Mouse (Mus musculus): ENCODE results near the gene Ttc17. TPM values are rescaled to one million over a fixed set of nuclear protein-coding genes. Genes with fewer than 3 reads are reported as not detected.
"Not testable (repeated sequence)": the region's sequence is repeated elsewhere in the genome, so short reads cannot be mapped to it uniquely, and the experiment has no call there.

Ttc17 gene
- total RNA-seq (2021) = 10 to 100 TPM; 29.2 to 31.9 TPM

GRCm38 (mm10) chr2:94406083-94406957 is at the start of gene Ttc17:
TSS of gene Ttc17 (minus strand) at chr2:94406689.
- DNase-seq = peak; percentile 93
- intact Hi-C loops (cut with DNase I) = no loop called here

GRCm38 (mm10) chr2:94449643-94450042 is 43.2 kb upstream of the Ttc17 start:
- intact Hi-C loops (cut with DNase I) = no loop called here

GRCm38 (mm10) chr2:94436952-94437351 is 30.5 kb upstream of the Ttc17 start:
- intact Hi-C loops (cut with DNase I) = loop anchor here (2.0 kb wide), 1 partner anchor 26 kb away; no protein-coding TSS in a partner anchor
- peak; percentile 17 to 39 for DNase-seq

More at GRCm38 (mm10) chr2:94449643-94450042, 43.2 kb upstream of the Ttc17 start:
- DNase-seq = no peak

- intact Hi-C loops (cut with DNase I) = no loop called here
- DNase-seq = no peak
These were observed 29.0 kb upstream of the Ttc17 start for GRCm38 (mm10) chr2:94435481-94435880.

- intact Hi-C loops (cut with DNase I) = no loop called here
- DNase-seq = no peak
These were observed 28.3 kb upstream of the Ttc17 start for GRCm38 (mm10) chr2:94434833-94435232.

- peak in 1 of 2 experiments; percentile 11 for DNase-seq
- intact Hi-C loops (cut with DNase I) = no loop called here
These were observed 25.7 kb upstream of the Ttc17 start for GRCm38 (mm10) chr2:94432214-94432613.

- no peak for DNase-seq
- intact Hi-C loops (cut with DNase I) = no loop called here
These were observed 22.0 kb upstream of the Ttc17 start for GRCm38 (mm10) chr2:94428456-94428855.

- intact Hi-C loops (cut with DNase I) = no loop called here
- no peak for DNase-seq
These were observed 952 bp upstream of the Ttc17 start for GRCm38 (mm10) chr2:94407441-94407840.

GRCm38 (mm10) chr2:94407021-94407420 is 532 bp upstream of the Ttc17 start:
- intact Hi-C loops (cut with DNase I) = no loop called here

GRCm38 (mm10) chr2:94405397-94406082 is 949 bp downstream of the Ttc17 start:
- intact Hi-C loops (cut with DNase I) = no loop called here
- no peak for DNase-seq

More at GRCm38 (mm10) chr2:94407021-94407420, 532 bp upstream of the Ttc17 start:
- peak in 1 of 2 experiments; percentile 20 for DNase-seq

- intact Hi-C loops (cut with DNase I) = no loop called here
- peak in 1 of 2 experiments; percentile 12 for DNase-seq
These were observed 1.8 kb downstream of the Ttc17 start for GRCm38 (mm10) chr2:94404512-94405240.

- intact Hi-C loops (cut with DNase I) = no loop called here
- no peak for DNase-seq
These were observed 3.9 kb downstream of the Ttc17 start for GRCm38 (mm10) chr2:94402561-94402960.

GRCm38 (mm10) chr2:94402096-94402495 is 4.4 kb downstream of the Ttc17 start:
- intact Hi-C loops (cut with DNase I) = no loop called here
- DNase-seq = no peak

- intact Hi-C loops (cut with DNase I) = no loop called here
- DNase-seq = peak; percentile 30 to 32
These were observed 5.5 kb downstream of the Ttc17 start for GRCm38 (mm10) chr2:94401006-94401405.

GRCm38 (mm10) chr2:94398138-94398970 is 8.1 kb downstream of the Ttc17 start:
- DNase-seq = peak; percentile 57 to 73
- intact Hi-C loops (cut with DNase I) = no loop called here

- DNase-seq = no peak
- intact Hi-C loops (cut with DNase I) = no loop called here
These were observed 9.0 kb downstream of the Ttc17 start for GRCm38 (mm10) chr2:94397453-94397852.

- no peak for DNase-seq
- intact Hi-C loops (cut with DNase I) = no loop called here
These were observed 10.2 kb downstream of the Ttc17 start for GRCm38 (mm10) chr2:94396325-94396724.

- DNase-seq; intact Hi-C loops (cut with DNase I): not testable (repeated sequence)
These were observed 15.4 kb downstream of the Ttc17 start for GRCm38 (mm10) chr2:94391127-94391526.

- DNase-seq = no peak
- intact Hi-C loops (cut with DNase I) = no loop called here
These were observed 17.5 kb downstream of the Ttc17 start for GRCm38 (mm10) chr2:94389000-94389399.

- intact Hi-C loops (cut with DNase I) = no loop called here
- DNase-seq = no peak
These were observed 18.6 kb downstream of the Ttc17 start for GRCm38 (mm10) chr2:94387846-94388245.

Data from heart, postnatal 10 days (tissue).